Mouse (Mus musculus): ENCODE measurements at regions not wholly inside any gene's neighbourhood (a gene's known extent, or its start where the extent isn't known, plus 50 kb on each side); places are given as distances from the start of the nearest gene placed in this dataset.
A peak's percentile ranks its signal among the peaks of the same experiment; 100 is the strongest.

- no peaks in the 10 kb centered on the region for H3K27me3 ChIP-seq
- no peak overlapping the region for H3K4me3 ChIP-seq (replicated peaks)
- no peak overlapping the region for H3K4me2 ChIP-seq (replicated peaks)
- WGBS: 36% methylated on average over 17 of the region's 17 CpGs
- H3K36me3 ChIP-seq: no peaks in the 10 kb centered on the region
- H3K9me3 ChIP-seq (replicated peaks): no peaks in the 10 kb centered on the region
- peaks cover 11% of the 10 kb centered on the region; the same call in 1 of the 2 replicates for H3K4me1 ChIP-seq
- no peak overlapping the region for H3K27ac ChIP-seq (replicated peaks)
- no peak overlapping the region for H3K9ac ChIP-seq
- no peak for ATAC-seq (ENCODE audit: insufficient number of reproducible peaks, low FRiP score, low TSS enrichment, low read depth)
Observed at GRCm38 (mm10) chr1:57083134-57083533, 104.7 kb upstream of the Satb2 start.

DNA sequence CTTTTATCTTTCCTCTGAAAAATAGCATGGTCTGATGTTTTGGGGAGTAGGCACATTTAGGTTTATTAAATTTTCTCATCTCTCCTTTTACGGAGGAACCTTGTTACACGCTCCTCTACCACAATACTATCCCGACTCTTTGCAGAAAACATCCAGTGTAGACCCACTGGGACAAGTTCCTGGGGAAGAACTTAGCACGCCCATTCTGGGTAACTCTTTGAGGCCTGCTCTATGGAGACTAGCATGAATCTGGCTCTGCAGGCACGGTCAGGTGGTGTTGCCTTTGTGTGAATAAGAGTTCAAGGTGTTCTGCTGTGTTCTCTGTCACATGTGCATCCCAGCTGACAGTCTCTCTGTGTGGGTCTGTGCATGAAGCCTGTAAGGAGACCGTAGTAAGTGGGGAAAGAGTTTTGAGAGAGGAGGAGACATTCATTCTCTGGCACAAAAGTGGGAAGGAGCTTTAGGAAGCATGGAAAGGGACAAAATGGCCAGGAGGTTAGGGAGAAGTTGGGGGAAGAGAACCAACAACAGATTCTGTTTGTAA, 105.2 kb upstream of the Satb2 start:
- Histone ChIP-seq H3K36me3 (no peaks in the 10 kb centered on the region), H3K4me1 (peaks cover 11% of the 10 kb centered on the region; the same call in 1 of the 2 replicates), H3K27ac (replicated peaks) (no peak overlapping the region), H3K4me2 (replicated peaks) (no peak overlapping the region), H3K9ac (no peak overlapping the region), H3K4me3 (replicated peaks) (no peak overlapping the region), H3K27me3 (no peaks in the 10 kb centered on the region), H3K9me3 (replicated peaks) (no peaks in the 10 kb centered on the region)
- no peak for ATAC-seq (ENCODE audit: insufficient number of reproducible peaks, low FRiP score, low TSS enrichment, low read depth)
- WGBS: 71% methylated on average over 6 of the region's 6 CpGs

GRCm38 (mm10) chr1:57095361-57096247, 117.2 kb upstream of the Satb2 start:
- peak overlapping the region; percentile 66 for H3K27ac ChIP-seq (replicated peaks)
- no peak overlapping the region for H3K4me3 ChIP-seq (replicated peaks)
- ATAC-seq (ENCODE audit: insufficient number of reproducible peaks, low FRiP score, low TSS enrichment, low read depth): 0 out of 2 replicates have a peak, but pooled peaks have one; percentile 53
- peaks cover 20% of the 10 kb centered on the region for H3K4me1 ChIP-seq
- H3K27me3 ChIP-seq: no peaks in the 10 kb centered on the region
- 0 out of 2 replicates have a peak overlapping the region, but pooled peaks have one; percentile 12 for H3K4me2 ChIP-seq (replicated peaks)
- WGBS: 43% methylated on average over 18 of the region's 18 CpGs
- no peak overlapping the region for H3K9ac ChIP-seq
- H3K9me3 ChIP-seq (replicated peaks): no peaks in the 10 kb centered on the region
- no peaks in the 10 kb centered on the region for H3K36me3 ChIP-seq

- H3K9ac ChIP-seq: no peak overlapping the region
- H3K27ac ChIP-seq (replicated peaks): peak overlapping the region; percentile 66
- H3K36me3 ChIP-seq: no peaks in the 10 kb centered on the region
- 37% methylated on average over 4 of the region's 4 CpGs for WGBS
- no peaks in the 10 kb centered on the region for H3K27me3 ChIP-seq
- no peak overlapping the region for H3K4me3 ChIP-seq (replicated peaks)
- ATAC-seq (ENCODE audit: insufficient number of reproducible peaks, low FRiP score, low TSS enrichment, low read depth): no peak
- peaks cover 20% of the 10 kb centered on the region for H3K4me1 ChIP-seq
- 0 out of 2 replicates have a peak overlapping the region, but pooled peaks have one; percentile 21 for H3K4me2 ChIP-seq (replicated peaks)
- no peaks in the 10 kb centered on the region for H3K9me3 ChIP-seq (replicated peaks)
Observed at GRCm38 (mm10) chr1:57096248-57096600, 117.8 kb upstream of the Satb2 start.

DNA sequence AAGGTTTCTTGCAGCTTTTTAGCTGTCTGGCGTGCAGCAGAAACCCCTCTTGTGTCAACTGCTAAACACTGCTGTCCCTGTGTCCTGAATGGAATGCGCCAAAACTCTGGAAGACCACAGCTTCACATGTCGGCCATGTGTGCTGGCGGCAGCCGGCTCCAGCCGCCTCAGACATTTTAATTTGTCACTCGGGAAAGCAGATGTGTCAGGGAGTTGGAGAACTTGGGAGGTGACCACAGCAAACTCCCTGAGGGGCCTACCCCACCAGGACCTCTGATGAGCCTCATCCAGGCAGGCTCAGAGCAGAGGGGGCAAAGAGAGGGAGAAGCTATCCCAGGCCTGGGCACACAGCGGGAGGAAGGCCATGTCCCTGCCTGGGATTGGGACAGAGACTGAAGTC, 118.3 kb upstream of the Satb2 start:
- H3K4me2 ChIP-seq (replicated peaks): 0 out of 2 replicates have a peak overlapping the region, but pooled peaks have one; percentile 21
- no peaks in the 10 kb centered on the region for H3K9me3 ChIP-seq (replicated peaks)
- H3K27ac ChIP-seq (replicated peaks): peak overlapping the region; percentile 66
- WGBS: 34% methylated on average over 8 of the region's 8 CpGs
- H3K4me1 ChIP-seq: peaks cover 20% of the 10 kb centered on the region
- no peaks in the 10 kb centered on the region for H3K27me3 ChIP-seq
- H3K4me3 ChIP-seq (replicated peaks): no peak overlapping the region
- peak; percentile 65 for ATAC-seq (ENCODE audit: insufficient number of reproducible peaks, low FRiP score, low TSS enrichment, low read depth)
- H3K36me3 ChIP-seq: no peaks in the 10 kb centered on the region
- no peak overlapping the region for H3K9ac ChIP-seq

- ATAC-seq (ENCODE audit: insufficient number of reproducible peaks, low FRiP score, low TSS enrichment, low read depth): no peak
- WGBS: 88% methylated on average over 2 of the region's 2 CpGs
- H3K4me1 ChIP-seq: peaks cover 16% of the 10 kb centered on the region
Observed at GRCm38 (mm10) chr1:57100614-57101013, 122.2 kb upstream of the Satb2 start.

GRCm38 (mm10) chr1:57107308-57107707, 128.9 kb upstream of the Satb2 start:
- 29% methylated on average over 10 of the region's 10 CpGs for WGBS
- no peak overlapping the region for H3K27ac ChIP-seq (replicated peaks)
- no peak overlapping the region for H3K9ac ChIP-seq
- no peaks in the 10 kb centered on the region for H3K4me1 ChIP-seq
- no peak overlapping the region for H3K4me3 ChIP-seq (replicated peaks)
- H3K36me3 ChIP-seq: no peaks in the 10 kb centered on the region
- ATAC-seq (ENCODE audit: insufficient number of reproducible peaks, low FRiP score, low TSS enrichment, low read depth): no peak
- H3K9me3 ChIP-seq (replicated peaks): no peaks in the 10 kb centered on the region
- H3K27me3 ChIP-seq: no peaks in the 10 kb centered on the region
- no peak overlapping the region for H3K4me2 ChIP-seq (replicated peaks)

More at GRCm38 (mm10) chr1:57100614-57101013, 122.2 kb upstream of the Satb2 start:
- Histone ChIP-seq H3K36me3 (no peaks in the 10 kb centered on the region), H3K4me2 (replicated peaks) (no peak overlapping the region), H3K9me3 (replicated peaks) (no peaks in the 10 kb centered on the region), H3K27ac (replicated peaks) (no peak overlapping the region), H3K4me3 (replicated peaks) (no peak overlapping the region), H3K27me3 (no peaks in the 10 kb centered on the region), H3K9ac (no peak overlapping the region)

DNA sequence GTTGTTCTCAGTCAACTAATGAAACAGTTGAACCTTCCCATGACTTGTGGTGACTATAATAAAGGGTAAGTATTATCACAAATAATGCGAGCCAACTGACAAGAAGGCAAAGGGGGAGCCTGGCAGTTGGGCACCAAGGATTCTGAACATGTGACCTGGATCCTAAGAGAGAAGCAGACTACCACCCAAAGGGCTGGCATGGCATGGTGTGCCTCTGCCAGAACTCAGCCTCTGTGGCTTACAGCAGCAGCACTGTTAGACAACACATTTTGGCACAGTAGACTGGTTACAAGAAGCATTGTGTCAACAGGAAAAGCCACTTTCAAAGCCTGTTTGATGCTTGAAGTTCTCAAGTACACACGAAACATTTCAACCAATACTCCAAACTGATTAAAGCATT, 142.2 kb upstream of the Satb2 start:
- Histone ChIP-seq H3K36me3 (no peaks in the 10 kb centered on the region), H3K4me1 (no peaks in the 10 kb centered on the region), H3K9me3 (replicated peaks) (no peaks in the 10 kb centered on the region), H3K4me3 (replicated peaks) (no peak overlapping the region), H3K9ac (no peak overlapping the region), H3K27ac (replicated peaks) (no peak overlapping the region), H3K27me3 (no peaks in the 10 kb centered on the region), H3K4me2 (replicated peaks) (no peak overlapping the region)
- 53% methylated on average over 2 of the region's 2 CpGs for WGBS
- no peak for ATAC-seq (ENCODE audit: insufficient number of reproducible peaks, low FRiP score, low TSS enrichment, low read depth)

DNA sequence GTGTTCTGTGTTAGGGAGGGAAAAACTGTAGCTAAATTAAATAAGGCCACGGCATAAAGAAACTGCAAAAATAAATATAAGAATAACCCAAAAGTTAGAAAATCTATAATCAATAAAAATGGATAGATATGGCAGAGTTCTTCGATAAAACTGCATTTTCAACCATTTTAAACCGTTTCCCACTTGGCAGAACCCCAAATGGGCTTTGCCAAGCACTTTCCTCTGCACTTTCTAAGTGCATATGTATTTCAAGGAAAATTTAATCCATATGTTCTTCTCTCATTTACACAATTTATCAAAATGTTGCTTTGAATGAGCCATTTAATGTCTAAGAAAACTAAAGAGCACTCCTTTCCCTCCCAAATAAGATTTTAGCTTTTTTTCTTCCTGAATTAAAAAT, 165.7 kb upstream of the Satb2 start:
- 47% methylated on average over 3 of the region's 3 CpGs for WGBS
- Histone ChIP-seq H3K9ac (no peak overlapping the region), H3K4me2 (replicated peaks) (no peak overlapping the region), H3K27ac (replicated peaks) (no peak overlapping the region), H3K36me3 (no peaks in the 10 kb centered on the region), H3K4me1 (no peaks in the 10 kb centered on the region; the same call in 1 of the 2 replicates), H3K9me3 (replicated peaks) (no peaks in the 10 kb centered on the region), H3K4me3 (replicated peaks) (no peak overlapping the region), H3K27me3 (no peaks in the 10 kb centered on the region)
- ATAC-seq (ENCODE audit: insufficient number of reproducible peaks, low FRiP score, low TSS enrichment, low read depth): no peak

DNA sequence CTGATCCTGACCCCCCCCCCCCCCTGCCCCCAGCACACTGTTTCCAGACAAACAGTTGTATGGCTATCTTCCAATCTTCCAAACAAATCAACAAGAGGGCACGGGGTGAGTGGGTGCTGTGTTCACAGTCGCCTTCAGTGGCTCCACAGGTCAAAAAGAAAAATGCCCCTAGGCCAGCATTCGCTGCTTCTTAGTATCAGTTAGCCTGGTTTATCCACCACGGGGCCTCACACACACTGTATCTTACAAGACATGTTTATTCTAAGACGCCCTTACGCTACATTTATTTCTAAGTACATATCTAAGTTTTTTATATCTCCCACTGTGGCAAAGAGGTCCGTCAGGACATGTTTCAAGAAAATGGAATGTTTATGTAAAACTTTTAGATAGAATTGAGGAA, 177.4 kb upstream of the Satb2 start:
- no peak for ATAC-seq (ENCODE audit: insufficient number of reproducible peaks, low FRiP score, low TSS enrichment, low read depth)
- no peaks in the 10 kb centered on the region for H3K27me3 ChIP-seq
- no peak overlapping the region for H3K27ac ChIP-seq (replicated peaks)
- H3K4me1 ChIP-seq: no peaks in the 10 kb centered on the region
- no peaks in the 10 kb centered on the region for H3K36me3 ChIP-seq
- WGBS: 55% methylated on average over 7 of the region's 7 CpGs
- no peak overlapping the region for H3K9ac ChIP-seq
- H3K4me3 ChIP-seq (replicated peaks): no peak overlapping the region
- no peak overlapping the region for H3K4me2 ChIP-seq (replicated peaks)
- no peaks in the 10 kb centered on the region for H3K9me3 ChIP-seq (replicated peaks)

- no peaks in the 10 kb centered on the region for H3K4me1 ChIP-seq
- no peak overlapping the region for H3K27ac ChIP-seq (replicated peaks)
- ATAC-seq (ENCODE audit: insufficient number of reproducible peaks, low FRiP score, low TSS enrichment, low read depth): no peak
- 95% methylated on average over 1 of the region's 1 CpGs for WGBS
- no peaks in the 10 kb centered on the region for H3K27me3 ChIP-seq
- no peaks in the 10 kb centered on the region for H3K36me3 ChIP-seq
- no peak overlapping the region for H3K4me3 ChIP-seq (replicated peaks)
- H3K9ac ChIP-seq: no peak overlapping the region
- no peaks in the 10 kb centered on the region for H3K9me3 ChIP-seq (replicated peaks)
- H3K4me2 ChIP-seq (replicated peaks): no peak overlapping the region
Observed at GRCm38 (mm10) chr1:57164443-57164842, 186.0 kb upstream of the Satb2 start.
